Mouse (Mus musculus): Measurements from ENCODE around the gene A530032D15Rik.
"Not testable (repeated sequence)": the region's sequence is repeated elsewhere in the genome, so short reads cannot be mapped to it uniquely, and the experiment has no call there.

Gene A530032D15Rik

GRCm38 (mm10) chr1:85109753-85110152, at the start of gene A530032D15Rik:
A530032D15Rik (minus strand) TSS chr1:85109853.
- DNase-seq: not testable (repeated sequence)

- DNase-seq: not testable (repeated sequence)
These were observed 45.5 kb upstream of the A530032D15Rik start for GRCm38 (mm10) chr1:85155151-85155550.

- not testable (repeated sequence) for DNase-seq
These were observed 24.0 kb upstream of the A530032D15Rik start for GRCm38 (mm10) chr1:85133671-85134070.

GRCm38 (mm10) chr1:85121841-85122240, 12.2 kb upstream of the A530032D15Rik start:
- DNase-seq: not testable (repeated sequence)

- not testable (repeated sequence) for DNase-seq
These were observed 8.7 kb upstream of the A530032D15Rik start for GRCm38 (mm10) chr1:85118341-85118740.

GRCm38 (mm10) chr1:85117537-85117936, 7.9 kb upstream of the A530032D15Rik start:
- DNase-seq: not testable (repeated sequence)

GRCm38 (mm10) chr1:85114666-85115402, 5.2 kb upstream of the A530032D15Rik start:
- peak; percentile 17 to 42 for DNase-seq

GRCm38 (mm10) chr1:85114078-85114477, 4.4 kb upstream of the A530032D15Rik start:
- DNase-seq: not testable (repeated sequence)

GRCm38 (mm10) chr1:85112889-85113288, 3.2 kb upstream of the A530032D15Rik start:
- DNase-seq: not testable (repeated sequence)

- DNase-seq: not testable (repeated sequence)
These were observed 2.6 kb upstream of the A530032D15Rik start for GRCm38 (mm10) chr1:85112266-85112665.

- DNase-seq: peak; percentile 20 to 43
These were observed 1.9 kb upstream of the A530032D15Rik start for GRCm38 (mm10) chr1:85111572-85111971.

GRCm38 (mm10) chr1:85110876-85111275, 1.2 kb upstream of the A530032D15Rik start:
- not testable (repeated sequence) for DNase-seq

- DNase-seq: not testable (repeated sequence)
These were observed 3.6 kb downstream of the A530032D15Rik start for GRCm38 (mm10) chr1:85106013-85106412.

GRCm38 (mm10) chr1:85105336-85105735, 4.3 kb downstream of the A530032D15Rik start:
- DNase-seq: not testable (repeated sequence)

- not testable (repeated sequence) for DNase-seq
These were observed 7.9 kb downstream of the A530032D15Rik start for GRCm38 (mm10) chr1:85101754-85102153.

GRCm38 (mm10) chr1:85099864-85100263, 9.8 kb downstream of the A530032D15Rik start, which contains the start of gene Gm10553:
Gm10553 (plus strand) TSS chr1:85100164.
- not testable (repeated sequence) for DNase-seq

- not testable (repeated sequence) for DNase-seq
These were observed 10.6 kb downstream of the A530032D15Rik start for GRCm38 (mm10) chr1:85099081-85099480.

- DNase-seq: not testable (repeated sequence)
These were observed 16.6 kb downstream of the A530032D15Rik start for GRCm38 (mm10) chr1:85093011-85093572.

GRCm38 (mm10) chr1:85092169-85092568, 17.5 kb downstream of the A530032D15Rik start:
- not testable (repeated sequence) for DNase-seq

GRCm38 (mm10) chr1:85086211-85086610, 23.4 kb downstream of the A530032D15Rik start:
- DNase-seq: not testable (repeated sequence)

GRCm38 (mm10) chr1:85084803-85085202, 24.9 kb downstream of the A530032D15Rik start:
- DNase-seq: not testable (repeated sequence)

GRCm38 (mm10) chr1:85073099-85073498, 36.6 kb downstream of the A530032D15Rik start:
- not testable (repeated sequence) for DNase-seq

GRCm38 (mm10) chr1:85071690-85072089, 38.0 kb downstream of the A530032D15Rik start:
- DNase-seq: not testable (repeated sequence)

GRCm38 (mm10) chr1:85035801-85036200, 73.9 kb downstream of the A530032D15Rik start:
- DNase-seq: not testable (repeated sequence)
